Mouse (Mus musculus): Measurements from ENCODE around the gene Gpr83. TPM values are rescaled to one million over a fixed set of nuclear protein-coding genes. Genes with fewer than 3 reads are reported as not detected.

The Gpr83 gene
- total RNA-seq, 2 experiments from 2014 or later, result 13.5 to 16.2 TPM

DNA sequence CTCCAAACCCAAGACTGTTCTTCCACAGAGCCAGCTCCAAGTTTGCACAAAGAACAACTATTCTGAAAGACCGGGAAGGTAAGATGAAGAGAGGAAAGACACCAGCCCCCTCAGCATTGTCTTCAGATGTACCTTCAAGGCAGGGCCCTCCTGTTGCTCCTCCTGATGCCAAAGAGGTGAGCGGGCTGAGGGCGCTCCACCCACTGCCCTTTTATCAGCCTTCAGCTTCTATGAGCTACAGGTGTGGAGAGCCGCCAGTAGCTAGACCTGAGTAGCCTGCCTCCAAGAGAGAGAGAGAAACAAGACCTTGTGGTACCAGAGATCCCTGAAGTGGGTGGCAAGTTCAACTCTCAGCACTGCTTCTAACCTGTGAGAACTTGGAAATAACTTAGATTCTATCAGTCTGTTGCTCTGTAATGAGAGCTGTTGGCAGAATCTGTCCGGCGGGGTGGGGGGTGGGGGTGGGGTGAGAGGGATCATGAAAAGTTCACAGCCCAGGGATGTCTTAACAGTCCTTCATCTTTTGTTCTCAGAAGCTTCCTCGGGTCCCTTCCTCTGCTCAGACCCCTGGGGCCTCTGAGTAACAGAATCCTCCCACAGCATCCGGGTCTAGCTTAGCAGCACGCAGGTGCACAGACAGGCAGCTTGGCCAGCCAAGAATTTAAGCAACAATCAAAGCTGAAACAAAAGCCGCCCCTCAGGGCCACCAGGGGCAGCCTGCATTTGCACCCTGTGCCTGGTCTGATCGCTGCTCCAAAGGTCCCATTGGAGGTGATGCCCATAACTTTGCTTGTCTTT is 43.8 kb downstream of the Gpr83 start, which contains the start of gene Izumo1r:
Izumo1r (minus strand) TSS at position 369 of the 798 bp plus-strand sequence.
- DNase-seq (ENCODE audit: low spot score in 2 of 2), result no peak

DNA sequence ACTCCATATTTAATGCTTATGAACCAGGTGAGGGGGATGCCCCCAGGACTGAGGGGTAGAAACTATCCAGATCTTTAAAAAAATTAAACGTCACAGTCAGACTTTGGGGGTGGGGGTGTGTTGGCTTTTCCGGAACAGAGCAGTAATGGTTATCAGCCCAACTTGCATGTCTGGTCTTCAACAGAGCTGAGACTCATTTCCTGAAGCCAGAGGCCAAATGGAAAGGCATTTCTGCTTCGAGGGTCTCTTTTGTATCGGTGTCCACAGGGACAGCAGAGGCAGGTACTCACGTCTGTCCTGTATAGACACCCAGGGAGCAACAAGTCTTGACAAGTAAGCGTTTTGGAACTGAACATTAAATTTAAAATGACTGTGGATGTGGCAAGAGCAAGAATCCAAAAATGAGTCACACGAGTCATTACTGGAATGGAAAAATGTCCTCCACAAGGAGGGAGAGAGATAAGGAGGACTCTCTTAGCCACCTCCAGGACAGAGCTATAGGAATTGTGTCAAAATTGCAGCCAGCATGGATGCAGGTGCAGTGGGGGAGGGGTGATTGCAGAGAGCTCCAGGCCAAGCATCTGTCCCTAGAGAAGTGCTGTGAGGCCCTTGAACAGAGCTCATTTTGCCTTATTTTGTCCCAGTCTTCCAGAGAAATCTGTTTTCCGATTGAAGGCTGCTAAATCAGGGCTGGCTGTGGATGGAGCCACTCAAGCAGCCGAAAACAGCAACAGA is 44.9 kb downstream of the Gpr83 start:
- DNase-seq (ENCODE audit: low spot score in 2 of 2), result no peak

DNA sequence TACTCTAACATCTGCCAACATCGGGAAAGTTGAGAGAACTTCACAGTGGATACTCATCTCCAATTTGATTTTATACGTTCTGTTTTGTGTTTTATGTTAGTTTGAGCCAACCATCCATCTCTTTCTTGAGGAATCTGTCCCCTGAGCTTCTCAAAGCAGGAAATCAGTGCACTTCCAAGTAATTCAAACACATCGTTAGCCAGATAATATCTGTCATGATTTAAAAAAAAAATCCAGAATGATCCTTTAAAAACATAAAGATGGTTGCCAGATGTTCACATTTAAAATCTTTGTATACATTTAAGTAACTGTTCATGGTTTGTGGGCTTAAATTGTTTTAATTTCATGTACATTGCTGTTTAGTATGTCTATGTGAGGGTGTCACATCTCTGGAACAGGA is 45.9 kb downstream of the Gpr83 start:
- DNase-seq (ENCODE audit: low spot score in 2 of 2), result no peak

DNA sequence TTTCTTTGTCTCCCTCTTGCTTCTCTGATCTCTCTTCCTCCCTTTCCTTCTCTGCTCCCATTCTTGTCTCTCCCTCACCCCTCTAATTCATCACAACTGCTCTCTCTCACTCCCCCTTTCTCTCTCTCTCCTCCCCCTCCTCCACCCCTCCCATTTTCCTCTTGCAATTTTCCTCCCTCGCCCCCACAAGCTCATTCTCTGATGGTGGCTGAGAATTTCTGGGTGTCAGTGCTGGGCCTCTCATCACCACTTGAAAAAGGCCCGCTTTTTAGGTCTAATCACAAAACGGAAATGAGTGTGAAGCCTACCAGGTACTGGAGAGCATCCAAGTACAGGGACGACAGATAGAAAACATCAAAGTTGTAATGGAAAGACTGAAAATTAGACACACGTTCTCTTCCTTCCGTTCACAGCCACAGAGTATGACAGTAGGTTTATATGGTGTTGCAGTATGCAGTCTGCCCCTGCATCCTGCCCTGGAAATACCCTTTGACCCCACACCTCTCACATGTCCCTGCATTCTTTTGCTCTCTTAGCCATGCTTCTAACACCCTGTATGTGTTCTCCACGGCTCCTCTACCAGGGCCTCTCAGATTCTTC is 47.9 kb downstream of the Gpr83 start:
- peak in 1 of 2 experiments; percentile 28 for DNase-seq (ENCODE audit: low spot score in 2 of 2)

DNA sequence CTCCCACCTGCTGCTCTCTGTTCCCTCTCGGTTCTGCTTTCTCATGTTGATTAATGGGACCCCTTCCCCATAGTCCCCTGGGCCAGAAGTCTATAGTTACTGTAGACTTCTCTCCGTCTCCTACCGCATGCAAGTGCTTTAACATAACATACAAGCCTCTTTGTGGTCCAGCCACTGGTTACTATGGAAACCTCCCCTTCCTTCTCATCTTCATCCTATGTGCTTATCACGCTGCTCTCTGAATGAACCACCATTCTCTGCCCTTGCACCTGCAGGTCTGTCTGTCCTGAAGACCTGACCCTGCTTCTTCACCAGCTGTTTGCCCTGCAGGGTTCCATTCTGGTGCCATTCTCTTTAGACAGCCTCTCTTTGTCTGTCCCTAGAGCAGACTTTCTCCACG is 50.0 kb downstream of the Gpr83 start:
- DNase-seq (ENCODE audit: low spot score in 2 of 2), result no peak

DNA sequence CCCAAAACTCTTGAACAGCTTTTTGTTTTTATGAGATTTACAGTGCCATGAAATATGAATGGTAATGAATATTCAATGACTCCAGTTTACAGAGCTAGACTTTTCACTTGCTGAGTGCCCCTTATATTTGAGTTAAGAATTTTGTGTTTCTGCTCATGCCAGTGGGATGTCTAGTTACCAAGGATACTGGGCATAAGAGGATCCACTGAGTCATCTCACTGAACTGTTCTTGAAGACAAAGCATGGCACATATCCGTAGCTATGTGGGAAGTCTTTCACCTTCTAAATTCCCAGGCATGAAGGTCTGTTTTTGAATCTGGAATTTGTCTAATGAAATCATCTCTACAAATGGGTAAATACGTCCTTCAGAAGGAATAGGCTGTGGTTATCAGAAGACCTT is 52.0 kb downstream of the Gpr83 start:
- DNase-seq (ENCODE audit: low spot score in 2 of 2), result no peak

DNA sequence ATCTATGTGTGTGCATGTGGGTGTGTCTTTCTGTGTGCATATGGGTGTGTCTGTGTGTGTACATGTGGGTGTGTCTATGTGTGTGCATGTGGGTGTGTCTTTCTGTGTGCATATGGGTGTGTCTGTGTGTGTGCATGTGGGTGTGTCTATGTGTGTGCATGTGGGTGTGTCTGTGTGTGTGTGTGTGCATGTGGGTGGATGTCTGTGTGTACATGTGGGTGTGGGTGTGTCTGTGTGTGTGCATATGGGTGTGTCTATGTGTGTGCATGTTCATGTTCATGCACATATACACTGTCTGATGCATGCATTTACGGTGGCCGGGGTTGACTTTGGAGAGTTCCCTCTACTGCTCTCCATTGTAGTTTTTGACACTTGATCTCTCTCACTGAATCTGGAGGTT is 57.7 kb downstream of the Gpr83 start:
- no peak for DNase-seq (ENCODE audit: low spot score in 2 of 2)

DNA sequence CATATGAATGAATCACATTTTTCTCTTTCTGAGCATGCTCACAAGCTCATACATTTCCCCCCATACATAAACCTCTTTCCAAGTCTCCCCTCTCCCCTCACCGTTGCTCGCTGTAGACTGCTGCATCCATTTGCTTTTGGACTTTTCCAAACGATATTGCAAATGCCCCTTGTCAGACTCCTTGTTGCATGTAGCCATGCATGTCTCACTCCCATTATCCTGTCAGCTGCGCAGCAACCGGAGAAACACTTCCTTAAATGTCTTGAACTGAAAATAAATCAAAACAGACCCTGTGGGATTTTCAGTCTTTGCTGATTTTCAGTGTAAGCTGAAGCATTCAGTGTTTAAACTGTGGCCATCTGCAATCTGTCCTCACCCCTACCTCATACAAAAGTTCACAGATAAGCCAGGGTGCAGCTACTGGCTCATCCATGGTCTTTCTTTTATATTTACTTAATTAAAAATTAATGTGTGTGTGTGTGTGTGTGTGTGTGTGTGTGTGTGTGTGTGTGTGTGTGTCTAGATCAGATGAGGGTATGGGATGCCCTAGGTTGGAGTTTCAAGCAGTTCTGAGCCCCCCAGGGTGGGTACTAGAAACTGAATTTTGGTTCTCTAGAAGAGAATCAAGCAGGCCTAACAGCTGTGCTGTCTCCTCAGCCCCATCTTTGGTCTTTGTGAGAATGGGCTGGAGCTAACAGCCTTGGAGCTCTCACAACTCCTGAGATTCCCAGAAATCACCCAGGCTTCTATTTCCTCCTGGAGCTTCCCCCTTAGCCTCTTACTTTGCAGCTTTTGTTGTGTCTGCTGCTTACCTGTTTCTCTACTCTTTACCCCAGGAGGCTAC is 59.0 kb downstream of the Gpr83 start:
- no peak for DNase-seq (ENCODE audit: low spot score in 2 of 2)

Other genes starting within 250 kb of the Gpr83 start
- gene Amotl1, start 215.2 kb upstream of the Gpr83 start, total RNA-seq (2021), result 10 to 100 TPM; 13.9 to 15.0 TPM
- gene Piwil4, start 119.5 kb upstream of the Gpr83 start, total RNA-seq (2021), result not detected
- gene Fut4, start 107.8 kb upstream of the Gpr83 start, total RNA-seq (2021), result under 1 TPM; 0.10 to 0.12 TPM
- under 1 TPM in 1 of 2 experiments, not detected in 1; 0.50 TPM for gene 1700012B09Rik, start 89.2 kb upstream of the Gpr83 start, total RNA-seq (2021)
- gene Mre11a, start 75.6 kb upstream of the Gpr83 start, total RNA-seq (2021), result 10 to 100 TPM; 10.9 to 14.0 TPM
- 10 to 100 TPM; 13.4 to 14.2 TPM for gene Ankrd49, start 75.4 kb upstream of the Gpr83 start, total RNA-seq (2021)
- not detected for gene Izumo1r, start 43.7 kb downstream of the Gpr83 start, total RNA-seq (2021)
- gene Panx1, start 185.3 kb downstream of the Gpr83 start, total RNA-seq (2021), result 10 to 100 TPM; 26.3 to 27.0 TPM